Mouse (Mus musculus) embryo, embryonic 10.5 days (tissue): ENCODE data around the gene Dcaf11.

Source experiments
- DNase-seq: peaks from one replicate; pipeline ENCODE4 v3.0.0-alpha.2; 2015; ENCODE audit warnings: low spot score

Dcaf11 gene

DNA sequence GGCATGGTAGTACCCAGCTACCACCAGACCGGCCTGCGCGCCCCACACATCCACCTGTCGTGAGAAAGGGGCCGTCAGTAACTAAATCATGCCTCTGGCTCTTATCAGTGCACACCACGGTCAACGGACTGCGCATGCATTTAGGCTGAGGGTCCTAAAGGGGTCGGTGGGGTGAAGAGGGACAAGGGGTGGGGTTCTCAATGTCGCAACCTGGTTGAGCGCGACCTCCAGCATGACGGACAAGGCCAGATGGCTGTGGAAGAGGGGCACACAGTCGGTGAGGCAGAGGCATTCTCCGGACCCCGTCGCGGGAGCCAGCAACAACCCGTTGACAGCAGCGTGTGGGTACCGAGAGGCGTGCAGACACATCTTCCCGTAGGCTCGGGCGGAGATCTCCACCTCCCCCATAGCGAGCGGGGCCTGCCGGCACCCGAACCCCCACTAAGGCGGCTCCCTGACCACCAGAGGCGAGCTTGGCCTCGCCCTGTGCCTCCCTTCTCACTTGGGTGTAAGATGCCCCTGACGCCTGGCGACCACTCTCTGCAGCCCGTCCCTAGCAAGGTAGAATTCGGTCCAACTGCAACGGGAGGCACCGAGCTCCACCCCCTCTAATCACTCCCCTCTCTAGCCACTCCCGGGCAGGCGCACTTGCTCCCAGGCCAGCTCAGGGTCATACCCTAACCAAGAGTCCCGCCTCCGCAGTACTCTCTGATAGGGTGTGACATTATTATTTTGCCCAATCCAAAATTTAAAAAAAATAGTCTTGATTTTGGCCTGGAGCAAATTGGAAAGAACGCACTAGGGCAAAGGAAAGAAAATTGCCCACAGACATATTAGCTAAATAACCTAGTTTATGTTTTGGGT, 25.1 kb downstream of the Dcaf11 start, which contains the start of gene Emc9:
TSS of gene Emc9 (minus strand) at position 601 of the 864 bp plus-strand sequence.
- peak; percentile 80 for DNase-seq

DNA sequence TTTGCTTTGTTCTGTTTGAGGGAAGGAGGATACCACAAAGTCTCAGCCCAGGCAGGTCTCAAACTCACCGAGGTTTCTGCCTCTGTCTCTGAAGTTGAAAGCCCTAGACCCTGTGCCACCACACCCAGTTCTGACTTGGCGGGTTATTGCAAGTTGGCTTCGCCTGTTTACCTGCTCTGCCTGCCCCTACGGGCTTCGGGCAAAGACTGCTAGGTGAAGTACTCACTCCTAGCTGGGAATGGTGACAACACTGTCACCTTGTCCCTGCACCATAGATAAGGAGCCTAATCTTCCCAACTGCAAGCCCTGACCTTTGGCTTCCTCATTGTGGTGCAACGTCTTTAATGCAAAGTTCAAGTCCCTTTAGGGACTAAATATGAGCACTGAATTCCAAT, 25.8 kb downstream of the Dcaf11 start:
- DNase-seq: no peak

DNA sequence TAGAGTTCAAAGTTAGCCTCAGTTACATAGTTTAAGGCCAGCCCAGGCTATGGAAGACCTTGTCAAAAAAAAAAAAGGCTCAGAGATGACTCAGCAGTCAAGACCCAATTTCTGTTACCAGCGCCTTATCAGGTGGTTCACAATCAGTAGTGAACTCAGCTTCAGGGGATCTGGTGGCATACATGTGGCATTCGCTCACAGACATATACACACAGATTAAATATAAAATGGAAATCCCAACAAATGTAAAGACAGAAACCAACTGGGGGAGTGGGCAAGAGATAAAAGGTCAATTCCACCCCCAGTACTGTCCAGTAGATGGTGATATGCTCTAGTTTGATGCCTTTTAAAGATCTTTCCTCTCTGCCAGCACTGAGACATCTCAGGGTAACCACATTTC, 26.3 kb downstream of the Dcaf11 start:
- no peak for DNase-seq

DNA sequence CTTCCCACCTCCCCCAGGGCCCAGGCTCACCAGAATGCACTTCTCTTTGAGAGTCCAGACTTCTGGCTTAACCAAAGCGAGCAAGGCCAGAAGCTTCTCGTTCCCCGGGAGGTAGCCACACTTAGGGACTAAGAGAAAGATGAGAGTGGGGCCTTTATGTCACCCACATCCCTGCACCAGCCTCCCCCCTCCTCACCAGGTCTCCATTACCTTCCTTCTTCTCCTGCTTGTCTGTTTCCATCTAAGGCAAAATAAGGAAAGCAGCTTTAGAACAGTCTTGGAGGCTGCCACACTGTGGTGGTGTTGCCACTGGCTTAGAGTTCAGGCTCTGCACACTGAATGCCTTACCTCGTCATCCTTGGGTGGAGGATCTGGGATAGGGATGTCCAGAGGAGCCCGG, 29.5 kb downstream of the Dcaf11 start:
- no peak for DNase-seq

DNA sequence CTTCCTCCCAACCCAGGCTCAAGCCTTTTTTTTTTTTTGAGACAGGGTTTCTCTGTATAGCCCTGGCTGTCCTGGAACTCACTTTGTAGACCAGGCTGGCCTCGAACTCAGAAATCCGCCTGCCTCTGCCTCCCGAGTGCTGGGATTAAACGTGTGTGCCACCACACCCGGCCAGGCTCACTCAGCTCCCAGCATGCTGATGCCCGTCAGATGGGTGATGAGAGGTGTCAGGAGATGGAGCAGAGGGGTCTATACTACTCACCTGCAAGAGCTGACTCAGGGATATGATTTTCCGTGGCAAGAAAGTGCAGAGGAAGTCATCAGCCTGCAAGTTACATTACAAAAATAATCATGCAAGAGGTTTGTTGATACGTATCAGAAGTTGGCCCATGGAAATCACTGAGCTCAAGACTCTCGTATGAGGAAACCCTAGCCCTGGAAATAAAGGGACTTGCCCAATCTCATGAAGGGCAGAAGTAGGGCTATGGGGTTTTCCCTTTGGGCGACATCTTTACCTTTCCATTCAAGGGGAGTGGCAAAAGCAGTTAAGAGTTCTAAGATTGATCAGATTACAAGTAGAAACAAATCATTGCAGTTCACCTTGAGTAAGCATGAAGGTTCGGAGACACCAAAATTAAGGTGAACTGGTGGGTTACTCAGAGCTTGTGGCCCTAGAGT, 30.1 kb downstream of the Dcaf11 start:
- DNase-seq: no peak

DNA sequence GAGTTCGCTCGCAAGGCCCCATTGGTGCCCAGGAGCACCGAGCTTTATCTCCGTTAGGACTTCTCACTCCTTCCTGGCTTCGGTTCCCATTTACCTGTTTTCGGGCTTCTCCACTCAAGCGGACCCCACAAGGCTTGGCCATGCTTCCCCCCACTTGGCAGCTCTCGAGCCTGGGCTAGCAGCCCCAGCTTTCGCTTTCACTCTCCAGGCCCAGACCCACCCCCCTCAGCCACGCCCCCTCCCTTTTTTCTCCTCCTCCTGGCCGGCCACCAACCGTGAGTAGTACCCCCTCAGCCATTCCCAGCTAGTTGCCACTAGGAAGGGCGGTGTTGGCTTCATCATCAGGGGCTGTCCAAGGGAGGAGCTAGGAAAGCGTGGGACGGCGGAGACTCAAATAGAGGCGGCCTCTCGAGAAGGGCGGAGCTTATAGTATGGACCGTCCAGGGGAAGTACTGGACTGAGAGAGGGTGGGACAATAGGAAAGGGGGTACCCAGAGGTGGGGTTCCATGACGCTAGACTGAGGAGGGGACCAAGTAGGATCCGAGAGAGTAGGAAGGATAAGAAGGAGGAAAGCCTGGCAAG, 31.0 kb downstream of the Dcaf11 start, which contains the start of gene Psme2:
TSS of gene Psme2 (minus strand) at position 366 of the 583 bp plus-strand sequence.
- peak; percentile 98 for DNase-seq

DNA sequence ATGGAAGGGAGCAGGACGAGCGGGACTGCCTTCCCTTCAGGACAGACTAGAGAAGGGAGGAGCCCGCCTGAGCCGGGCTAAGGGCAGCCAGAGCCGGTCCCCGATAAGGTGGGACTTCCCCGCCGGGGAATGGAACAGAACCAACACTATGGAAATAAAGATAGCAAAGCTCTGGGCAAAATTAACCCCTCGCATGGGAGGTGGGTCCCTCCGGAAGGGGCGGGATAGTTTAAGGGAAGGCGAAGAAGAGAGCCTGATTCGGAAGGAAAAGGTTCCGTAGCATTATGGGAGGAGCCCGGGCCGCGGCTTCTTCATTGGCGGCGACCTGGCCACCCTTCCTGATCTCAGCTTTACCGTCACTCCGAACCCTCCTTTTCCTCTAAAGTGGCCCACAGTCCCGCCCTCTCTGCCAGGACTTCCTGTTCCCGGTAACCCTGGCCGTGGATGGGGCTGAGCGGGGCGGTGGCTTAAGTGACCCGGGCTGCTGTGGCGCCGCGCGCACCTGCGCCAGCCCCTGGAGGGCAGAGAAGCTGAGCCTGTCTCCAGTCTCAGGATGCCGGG, 31.6 kb downstream of the Dcaf11 start, which contains the start of gene Rnf31:
TSS of gene Rnf31 (plus strand) at position 378 of the 561 bp plus-strand sequence.
- peak; percentile 97 for DNase-seq

DNA sequence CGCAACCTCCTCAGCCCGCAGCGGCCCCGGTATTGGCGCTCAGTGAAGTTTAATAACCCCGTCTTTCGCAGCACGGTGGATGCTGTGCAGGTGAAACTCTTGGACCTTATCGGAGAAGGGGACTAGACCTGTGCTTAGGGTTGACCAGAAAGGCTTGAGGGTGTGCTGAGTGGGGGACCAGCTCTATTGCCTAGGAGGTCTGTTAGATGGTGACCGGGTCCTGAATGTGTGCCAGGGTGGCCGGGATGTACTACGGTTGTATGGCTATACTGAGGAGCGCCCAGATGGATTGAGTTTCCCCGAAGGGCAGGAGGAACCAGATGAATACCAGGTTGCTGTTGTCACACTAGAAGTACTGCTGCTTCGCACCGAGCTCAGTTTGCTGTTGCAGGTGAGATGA, 32.4 kb downstream of the Dcaf11 start:
- no peak for DNase-seq

DNA sequence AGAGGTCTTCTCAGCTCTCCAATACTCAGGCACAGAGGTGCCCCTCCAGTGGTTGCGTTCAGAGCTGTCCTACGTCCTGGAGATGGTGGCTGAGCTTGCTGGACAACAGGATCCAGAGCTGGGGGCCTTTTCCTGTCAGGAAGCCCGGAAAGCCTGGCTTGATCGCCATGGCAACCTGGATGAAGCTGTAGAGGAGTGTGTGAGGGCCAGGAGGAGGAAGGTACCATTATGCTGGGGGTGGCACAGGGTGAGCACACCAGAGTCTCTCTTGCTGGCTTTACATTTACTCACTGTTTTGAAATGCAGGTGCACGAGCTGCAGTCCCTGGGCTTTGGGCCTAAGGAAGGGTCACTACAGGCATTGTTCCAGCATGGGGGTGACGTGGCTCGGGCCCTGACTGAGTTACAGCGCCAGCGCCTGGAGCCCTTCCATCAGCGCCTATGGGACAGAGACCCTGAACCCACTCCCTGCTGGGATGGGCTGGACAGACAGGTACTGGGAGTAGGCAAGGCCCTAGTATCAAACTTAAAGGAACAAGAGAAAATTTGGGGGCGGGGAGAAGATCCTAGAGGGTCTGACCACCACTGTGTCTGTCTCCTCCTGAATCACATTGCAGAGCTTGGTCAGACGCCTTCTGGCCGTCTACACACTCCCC, 36.4 kb downstream of the Dcaf11 start:
- DNase-seq: no peak

DNA sequence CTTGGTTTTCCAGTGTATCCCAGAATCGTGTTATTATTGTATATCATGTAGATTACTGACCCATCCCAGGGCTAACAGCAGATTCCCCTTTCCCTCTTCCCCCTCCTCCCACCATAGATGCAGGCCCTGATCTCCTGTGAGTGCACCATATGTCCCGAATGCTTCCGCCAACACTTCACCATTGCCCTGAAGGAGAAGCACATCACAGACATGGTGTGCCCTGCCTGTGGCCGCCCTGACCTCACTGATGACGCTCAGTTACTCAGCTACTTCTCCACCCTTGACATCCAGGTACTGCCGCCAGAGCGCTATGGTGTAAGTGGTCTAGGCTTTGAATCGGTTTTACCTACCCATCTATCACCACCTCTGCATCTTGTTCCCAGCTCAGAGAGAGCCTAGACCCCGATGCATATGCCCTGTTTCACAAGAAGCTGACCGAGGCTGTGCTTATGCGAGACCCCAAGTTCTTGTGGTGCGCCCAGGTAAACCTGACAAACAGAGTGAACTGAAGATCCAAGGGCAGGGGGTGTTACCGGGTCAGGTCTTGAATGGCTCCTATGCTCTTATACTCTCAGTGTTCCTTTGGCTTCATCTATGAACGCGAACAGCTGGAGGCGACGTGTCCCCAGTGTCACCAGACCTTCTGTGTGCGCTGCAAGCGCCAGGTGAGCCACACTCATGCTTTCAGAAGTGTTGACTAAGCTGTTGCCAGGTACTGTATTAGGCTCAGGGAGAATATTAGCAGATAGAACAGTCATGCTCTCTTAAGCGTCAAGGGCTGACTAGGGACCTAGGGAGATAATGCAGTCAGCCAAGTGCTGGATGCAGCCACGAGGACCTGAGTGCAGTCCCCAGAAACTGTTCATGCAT, 39.0 kb downstream of the Dcaf11 start:
- no peak for DNase-seq

DNA sequence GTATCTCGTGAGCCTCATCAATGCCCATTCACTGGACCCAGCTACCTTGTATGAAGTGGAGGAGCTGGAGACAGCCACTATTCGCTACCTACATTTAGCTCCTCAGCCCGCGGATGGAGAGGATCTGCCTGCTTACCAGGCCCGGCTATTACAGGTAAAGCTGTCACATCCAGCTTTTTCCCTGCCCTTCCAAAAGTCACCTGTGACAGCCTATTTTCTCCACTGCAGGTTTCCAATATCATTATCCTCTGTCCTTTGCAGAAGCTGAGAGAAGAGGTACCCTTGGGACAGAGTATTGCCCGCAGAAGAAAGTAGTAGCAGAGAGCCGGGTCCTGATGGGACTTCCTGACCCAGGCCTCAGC, 43.4 kb downstream of the Dcaf11 start, which contains the start of gene Irf9:
TSS of gene Irf9 (plus strand) at position 301 of the 362 bp plus-strand sequence.
- no peak for DNase-seq

DNA sequence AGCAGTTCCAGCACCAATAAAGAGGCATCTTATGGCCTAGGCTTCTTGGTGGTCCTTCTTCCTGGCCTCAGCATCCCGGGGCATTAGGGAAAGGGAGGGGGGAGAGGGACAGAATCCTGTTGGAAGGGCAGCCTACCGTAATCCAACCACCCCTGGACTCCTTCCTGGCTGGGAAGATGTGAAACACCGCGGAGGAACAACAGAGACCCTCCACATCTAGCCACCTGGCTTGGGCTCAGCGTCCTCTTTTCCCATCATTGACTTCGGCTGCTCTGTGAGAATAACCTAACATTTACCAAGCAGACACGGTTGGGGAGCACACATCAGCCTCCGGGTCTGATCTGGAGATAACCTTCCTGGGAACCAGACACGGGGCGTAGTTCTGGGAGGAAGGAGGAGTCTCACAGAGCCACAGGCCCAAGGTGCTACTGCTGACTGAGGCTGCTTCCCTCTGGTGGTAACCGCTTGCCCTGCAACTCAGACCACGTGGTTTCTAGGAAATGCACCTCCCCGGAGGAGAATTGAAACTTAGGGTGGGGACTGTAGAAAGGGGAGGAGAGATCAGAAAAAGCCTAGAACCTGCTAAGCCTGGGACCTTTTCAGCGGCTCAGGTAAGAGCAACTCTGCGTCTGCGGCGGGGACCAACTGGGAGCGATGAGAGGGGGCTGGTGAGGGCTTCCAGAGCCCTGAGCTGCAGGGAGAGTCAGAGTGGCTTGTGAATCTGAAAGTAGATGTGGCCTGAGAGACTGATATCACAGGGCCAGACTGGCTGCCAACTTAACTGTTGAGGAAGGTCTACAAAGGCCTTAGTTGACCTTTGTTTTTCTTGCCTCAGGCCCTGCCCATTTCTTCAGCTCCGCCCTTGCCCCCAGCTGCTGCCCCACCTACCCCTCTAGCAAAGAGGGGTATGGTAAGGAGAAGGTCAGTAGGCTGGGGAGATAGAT, 44.1 kb downstream of the Dcaf11 start:
- DNase-seq: peak; percentile 89

DNA sequence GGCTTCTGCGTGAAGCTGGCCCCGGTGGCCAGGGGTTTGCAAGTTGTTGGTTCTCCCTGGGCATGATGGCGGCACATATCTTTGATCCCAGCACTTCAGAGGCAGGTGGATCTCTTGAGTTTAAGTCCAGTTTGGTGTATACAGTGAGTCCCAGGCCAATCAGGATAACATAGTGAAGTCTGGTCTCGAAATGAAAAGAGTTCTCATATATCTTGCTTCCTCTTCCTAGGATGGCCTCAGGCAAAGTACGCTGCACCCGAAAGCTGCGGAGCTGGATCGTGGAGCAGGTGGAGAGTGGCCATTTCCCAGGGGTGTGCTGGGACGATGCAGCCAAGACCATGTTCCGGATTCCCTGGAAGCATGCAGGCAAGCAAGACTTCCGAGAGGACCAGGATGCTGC, 45.0 kb downstream of the Dcaf11 start:
- DNase-seq: no peak

DNA sequence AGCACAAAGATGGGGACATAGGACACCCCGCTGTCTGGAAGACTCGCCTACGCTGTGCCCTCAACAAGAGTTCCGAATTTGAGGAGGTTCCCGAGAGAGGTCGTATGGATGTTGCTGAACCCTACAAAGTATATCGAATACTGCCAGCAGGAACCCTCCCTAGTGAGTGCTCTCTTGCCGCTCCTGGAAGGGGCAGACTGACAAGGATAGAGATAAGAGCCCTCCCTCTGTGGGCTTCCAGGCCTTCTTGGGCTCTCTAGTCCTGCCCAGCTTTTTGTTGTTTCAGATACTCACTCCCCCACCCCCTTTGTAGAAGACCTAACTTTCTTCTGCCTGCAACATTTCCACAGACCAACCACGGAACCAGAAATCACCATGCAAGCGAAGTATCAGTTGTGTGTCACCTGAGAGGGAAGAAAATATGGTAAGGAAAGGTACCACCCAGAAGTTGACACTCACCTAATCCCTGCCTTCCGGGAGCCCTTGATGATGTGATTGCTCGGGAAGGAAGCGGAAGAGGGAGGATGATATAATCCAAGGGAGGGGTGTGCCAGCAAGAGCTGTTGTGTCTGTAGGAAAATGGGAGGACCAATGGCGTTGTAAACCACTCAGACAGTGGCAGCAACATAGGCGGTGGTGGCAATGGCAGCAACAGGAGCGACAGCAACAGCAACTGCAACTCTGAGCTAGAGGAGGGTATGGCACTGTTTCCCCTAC, 46.1 kb downstream of the Dcaf11 start:
- no peak for DNase-seq

DNA sequence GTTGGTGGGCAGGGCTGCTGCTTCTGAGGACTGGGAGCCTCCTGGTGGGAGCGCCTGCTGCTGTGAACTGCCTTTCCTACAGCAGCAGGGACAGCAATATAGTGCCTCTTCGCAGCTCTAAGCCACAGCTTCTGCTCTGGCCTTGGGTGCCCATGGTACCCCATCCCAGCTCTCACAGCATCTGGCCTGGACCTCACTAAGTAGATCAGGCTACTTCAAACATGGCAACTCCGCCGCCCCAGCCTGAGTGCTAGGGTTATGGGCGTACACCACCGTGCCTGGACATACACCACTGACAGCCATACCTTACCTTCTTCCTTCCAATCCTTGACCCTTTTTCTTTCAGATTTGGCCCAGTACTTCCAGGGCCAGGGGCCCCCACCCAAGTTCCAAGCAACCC, 48.5 kb downstream of the Dcaf11 start:
- DNase-seq: no peak

DNA sequence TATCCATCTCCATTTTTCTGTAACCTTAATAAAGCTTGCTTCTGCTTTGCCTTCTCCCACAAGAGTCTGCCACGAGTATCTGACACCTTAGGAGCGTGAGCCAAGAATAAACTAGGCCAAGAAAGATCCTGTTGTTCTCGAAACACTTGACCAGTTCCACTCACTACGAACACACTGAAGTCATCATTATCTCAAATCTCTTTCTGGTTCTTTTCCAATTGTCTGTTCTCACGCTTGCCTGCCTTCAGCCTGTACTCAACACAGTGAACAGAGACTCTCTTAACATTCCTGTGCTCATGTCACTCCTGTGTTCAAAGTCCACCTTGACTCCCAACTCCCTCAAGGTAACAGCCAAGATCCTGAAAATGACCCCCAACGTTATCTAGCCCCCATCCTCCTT, 53.5 kb downstream of the Dcaf11 start:
- DNase-seq: no peak

DNA sequence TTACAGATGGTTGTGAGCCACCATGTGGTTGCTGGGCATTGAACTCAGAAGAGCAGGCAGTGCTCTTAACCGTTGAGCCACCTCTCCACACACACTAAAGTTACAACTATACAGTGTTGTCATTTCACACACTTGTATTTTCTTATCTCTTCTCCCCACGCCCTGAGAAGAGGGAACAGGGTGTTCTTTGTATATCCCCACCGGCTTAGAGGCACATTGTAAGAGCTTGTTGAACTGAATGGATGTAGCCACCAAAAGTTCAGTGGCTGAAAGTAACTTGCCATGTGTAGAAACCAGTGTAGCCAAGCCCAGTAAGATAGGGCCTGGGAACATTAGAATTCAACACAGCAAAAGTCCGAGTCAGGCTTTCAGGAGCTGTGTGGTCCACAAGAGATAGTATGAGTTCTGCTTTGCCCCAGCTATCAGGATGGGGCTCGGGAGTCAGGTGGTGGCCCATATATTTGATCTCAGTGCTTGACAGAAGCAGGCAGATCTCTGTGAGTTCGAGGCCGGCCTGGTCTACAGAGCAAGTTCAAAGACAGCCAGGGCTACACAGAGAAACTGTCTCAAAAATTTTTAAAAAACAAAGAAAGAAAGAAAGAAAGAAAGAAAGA, 54.9 kb downstream of the Dcaf11 start:
- DNase-seq: no peak

DNA sequence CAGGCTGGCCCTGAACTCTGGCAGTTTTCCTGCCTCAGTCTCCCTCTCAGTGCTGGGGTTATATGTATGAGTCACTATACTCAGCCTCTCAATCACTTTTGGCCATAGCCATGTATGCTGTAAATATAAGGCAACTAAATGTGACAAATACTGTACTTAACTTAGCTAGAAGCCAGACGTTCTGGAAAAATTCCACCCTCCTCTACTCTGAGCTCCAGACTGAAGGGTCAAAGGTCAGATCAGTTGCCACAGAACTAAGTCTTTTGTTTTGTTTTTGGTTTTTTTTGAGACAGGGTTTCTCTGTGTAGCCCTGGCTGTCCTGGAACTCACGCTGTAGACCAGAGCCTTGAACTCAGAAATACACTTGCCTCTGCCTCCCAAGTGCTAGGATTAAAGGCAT, 56.1 kb downstream of the Dcaf11 start:
- no peak for DNase-seq

DNA sequence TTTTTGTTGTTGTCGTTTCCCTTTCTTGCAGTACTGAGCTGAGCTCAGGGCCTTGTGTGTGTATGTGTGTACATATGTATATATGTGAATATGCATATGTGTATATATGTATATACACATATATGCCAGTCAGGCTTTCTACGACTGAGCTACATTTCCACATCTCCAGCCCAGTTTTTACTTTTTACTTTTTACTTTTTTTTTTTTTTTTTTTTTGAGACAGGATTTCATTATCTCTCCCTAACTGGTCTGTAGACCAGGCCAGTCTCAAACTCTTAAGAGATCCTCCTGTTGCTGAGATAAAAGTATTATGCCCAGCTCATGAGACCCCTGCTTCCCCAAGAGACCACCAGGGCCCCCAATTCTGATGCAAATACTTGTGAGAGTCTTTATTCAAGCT, 57.0 kb downstream of the Dcaf11 start:
- DNase-seq: no peak
